Mouse (Mus musculus) heart, embryonic 16.5 days (tissue): ENCODE measurements around the gene Scgb3a1. TPM values are rescaled to one million over a fixed set of nuclear protein-coding genes. Genes with fewer than 3 reads are reported as not detected.
A peak's percentile ranks its signal among the peaks of the same experiment; 100 is the strongest.

Source experiments
- ATAC-seq: fragments of 200-750 bp; cut with Nextera tagmentation; replicated peaks from 2 replicates; pipeline ENCODE4 v1.8.0; 2017; ENCODE audit warnings: moderate number of reproducible peaks; ENCODE audit not compliant: insufficient read depth, low FRiP score; ENCODE audit errors: extremely low read depth
- H3K27ac ChIP-seq: fragments of 300-500 bp; sonication (generic); 2 replicates; pipeline ENCODE4 v1.5.1; 2014; ENCODE audit warnings: mild to moderate bottlenecking, low read length, control low read depth, moderate library complexity
- H3K27me3 ChIP-seq: fragments of 300-500 bp; sonication (generic); 2 replicates; pipeline ENCODE4 v1.6.1; 2014; ENCODE audit warnings: low read length, mixed read lengths; ENCODE audit not compliant: control insufficient read depth, insufficient read depth
- H3K36me3 ChIP-seq: fragments of 300-500 bp; sonication (generic); 2 replicates; pipeline ENCODE4 v1.6.1; 2014; ENCODE audit not compliant: control insufficient read depth, insufficient read depth
- H3K4me1 ChIP-seq: fragments of 300-500 bp; sonication (generic); 2 replicates; pipeline ENCODE4 v1.6.1; 2014; ENCODE audit warnings: low read length, mixed read lengths; ENCODE audit not compliant: control insufficient read depth, insufficient read depth
- H3K4me2 ChIP-seq: fragments of 300-500 bp; sonication (generic); 2 replicates; pipeline ENCODE4 v1.6.1; 2014; ENCODE audit warnings: low read depth, mild to moderate bottlenecking, control low read depth, low read length
- H3K4me3 ChIP-seq: fragments of 300-500 bp; sonication (generic); 2 replicates; pipeline ENCODE4 v1.5.1; 2014; ENCODE audit warnings: mild to moderate bottlenecking, control low read depth, low read length
- H3K9ac ChIP-seq: fragments of 300-500 bp; sonication (generic); 2 replicates; pipeline ENCODE4 v1.6.1; 2014; ENCODE audit warnings: low read length, control low read depth
- H3K9me3 ChIP-seq: fragments of 300-500 bp; sonication (generic); replicated peaks from 2 replicates; pipeline ENCODE4 v1.6.1; 2016; ENCODE audit warnings: low read length; ENCODE audit not compliant: control insufficient read depth
- WGBS: fragments of 180-500 bp; shearing (Covaris S2); extraction: QIAGEN DNeasy Blood & Tissue Kit; methylation state at CpG from one replicate; pipeline ENCODE4 v1.1.7; 2014; 5-methylcytosine and 5-hydroxymethylcytosine counted together
- polyA plus RNA-seq: library from polyadenylated mRNA; unstranded; fragments of >200 nt; fragmentation: Nextera tagmentation; extraction: Ambion mirVana; gene quantifications from 2 replicates; pipeline ENCODE4 v1.2.1, GENCODE M21; 2015

Scgb3a1 gene
- polyA plus RNA-seq, 1 experiment from 2014 or later, result 5.3 TPM

- Histone ChIP-seq H3K27me3 (no peaks in the 10 kb centered on the region), H3K4me2 (no peak overlapping the region), H3K4me3 (no peak overlapping the region), H3K27ac (no peak overlapping the region), H3K4me1 (no peaks in the 10 kb centered on the region), H3K36me3 (peaks cover 46% of the 10 kb centered on the region), H3K9ac (no peak overlapping the region), H3K9me3 (no peaks in the 10 kb centered on the region)
- 75% methylated on average over 3 of the region's 3 CpGs for WGBS
- no peak for ATAC-seq
Observed at GRCm38 (mm10) chr11:49673433-49673832, 10.0 kb downstream of the Scgb3a1 start.

GRCm38 (mm10) chr11:49684237-49684973, 21.0 kb downstream of the Scgb3a1 start:
- Histone ChIP-seq H3K36me3 (peaks cover 48% of the 10 kb centered on the region), H3K27ac (peak overlapping the region; percentile 88), H3K4me3 (no peak overlapping the region), H3K4me2 (peak overlapping the region; percentile 40; the same call in 1 of the 2 replicates), H3K9ac (0 out of 2 replicates have a peak overlapping the region, but pooled peaks have one; percentile 21), H3K4me1 (peaks cover 8% of the 10 kb centered on the region; the same call in 1 of the 2 replicates), H3K27me3 (no peaks in the 10 kb centered on the region), H3K9me3 (no peaks in the 10 kb centered on the region)
- ATAC-seq, result peak; percentile 87
- 55% methylated on average over 12 of the region's 12 CpGs for WGBS

DNA sequence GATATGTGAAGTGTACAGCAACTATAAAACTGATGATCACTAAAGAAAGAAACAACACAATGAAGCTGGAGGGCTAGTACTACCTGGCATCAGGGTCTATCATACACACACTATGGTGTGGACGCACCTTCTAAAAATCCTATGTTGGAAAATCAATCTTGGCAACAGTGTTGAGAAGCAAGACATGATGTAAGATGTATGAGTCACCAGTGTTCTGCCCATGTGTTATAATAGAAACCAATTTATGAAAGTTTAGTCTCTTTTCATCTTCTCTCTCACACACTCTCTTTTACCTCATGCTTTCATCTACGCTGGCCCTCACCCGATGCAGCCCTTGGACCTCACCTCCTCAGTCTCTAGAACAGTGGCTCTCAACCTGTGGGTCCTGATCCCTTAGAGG, 31.6 kb downstream of the Scgb3a1 start:
- no peak overlapping the region for H3K27ac ChIP-seq
- WGBS, result 89% methylated on average over 3 of the region's 3 CpGs
- H3K36me3 ChIP-seq, result peaks cover 25% of the 10 kb centered on the region
- H3K9me3 ChIP-seq, result no peaks in the 10 kb centered on the region
- no peaks in the 10 kb centered on the region for H3K27me3 ChIP-seq
- peaks cover 5% of the 10 kb centered on the region; the same call in 1 of the 2 replicates for H3K4me1 ChIP-seq
- no peak overlapping the region for H3K4me3 ChIP-seq
- H3K4me2 ChIP-seq, result no peak overlapping the region
- no peak overlapping the region for H3K9ac ChIP-seq
- ATAC-seq, result no peak

- Histone ChIP-seq H3K4me1 (peaks cover 5% of the 10 kb centered on the region; the same call in 1 of the 2 replicates), H3K27ac (no peak overlapping the region), H3K9me3 (no peaks in the 10 kb centered on the region), H3K4me3 (no peak overlapping the region), H3K4me2 (no peak overlapping the region), H3K36me3 (peaks cover 23% of the 10 kb centered on the region), H3K27me3 (no peaks in the 10 kb centered on the region), H3K9ac (no peak overlapping the region)
- ATAC-seq, result no peak
- WGBS, result 85% methylated on average over 2 of the region's 2 CpGs
Observed at GRCm38 (mm10) chr11:49695695-49696094, 32.3 kb downstream of the Scgb3a1 start.

DNA sequence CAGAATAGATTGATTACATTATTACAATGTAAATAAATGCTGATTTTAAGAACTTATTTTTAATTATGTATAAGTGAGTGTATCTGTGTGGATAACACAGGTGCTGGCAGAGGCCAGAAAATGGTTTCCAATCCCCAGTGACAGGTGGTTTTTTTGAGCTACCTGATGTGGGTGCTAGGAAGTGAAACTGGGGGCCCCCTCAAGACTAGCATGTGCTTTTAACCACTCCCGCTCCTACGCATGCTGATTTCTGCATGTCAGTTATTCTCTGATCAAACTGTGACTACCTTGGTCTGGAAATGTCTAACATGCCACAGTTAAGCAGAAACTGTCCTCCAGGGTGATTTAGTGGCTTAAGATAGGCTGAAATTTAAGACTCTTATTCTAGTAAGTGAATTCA, 33.1 kb downstream of the Scgb3a1 start:
- Histone ChIP-seq H3K27me3 (no peaks in the 10 kb centered on the region), H3K4me2 (no peak overlapping the region), H3K27ac (no peak overlapping the region), H3K4me1 (peaks cover 5% of the 10 kb centered on the region; the same call in 1 of the 2 replicates), H3K36me3 (peaks cover 25% of the 10 kb centered on the region), H3K9ac (no peak overlapping the region), H3K9me3 (no peaks in the 10 kb centered on the region), H3K4me3 (no peak overlapping the region)
- ATAC-seq, result no peak
- 77% methylated on average over 2 of the region's 2 CpGs for WGBS

DNA sequence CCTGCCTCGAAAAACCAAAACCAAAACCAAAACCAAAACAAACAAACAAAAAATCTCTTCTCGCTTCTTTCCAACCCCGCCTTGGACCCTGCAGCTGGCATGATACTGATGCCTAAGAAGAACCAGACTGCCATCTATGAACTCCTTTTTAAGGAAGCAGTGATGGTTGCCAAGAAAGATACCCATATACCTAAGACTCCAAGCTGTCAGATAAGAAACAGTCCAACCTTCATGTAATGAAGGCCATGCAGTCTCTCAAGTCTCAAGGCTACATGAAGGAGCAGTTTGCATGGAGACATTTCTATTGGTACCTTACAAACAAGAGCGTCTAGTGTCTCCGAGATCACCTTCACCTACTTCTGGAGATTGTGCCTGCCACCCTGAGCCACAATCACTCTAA, 34.4 kb downstream of the Scgb3a1 start:
- H3K4me1 ChIP-seq, result peaks cover 5% of the 10 kb centered on the region; the same call in 1 of the 2 replicates
- no peak overlapping the region for H3K9ac ChIP-seq
- H3K4me2 ChIP-seq, result no peak overlapping the region
- no peaks in the 10 kb centered on the region for H3K9me3 ChIP-seq
- peaks cover 31% of the 10 kb centered on the region for H3K36me3 ChIP-seq
- no peaks in the 10 kb centered on the region for H3K27me3 ChIP-seq
- H3K4me3 ChIP-seq, result no peak overlapping the region
- WGBS, result 89% methylated on average over 5 of the region's 5 CpGs
- no peak overlapping the region for H3K27ac ChIP-seq
- no peak for ATAC-seq

- Histone ChIP-seq H3K4me1 (peaks cover 5% of the 10 kb centered on the region; the same call in 1 of the 2 replicates), H3K4me3 (no peak overlapping the region), H3K9ac (no peak overlapping the region), H3K4me2 (no peak overlapping the region), H3K9me3 (no peaks in the 10 kb centered on the region), H3K27ac (no peak overlapping the region), H3K27me3 (no peaks in the 10 kb centered on the region), H3K36me3 (peaks cover 28% of the 10 kb centered on the region)
- 87% methylated on average over 1 of the region's 1 CpGs for WGBS
- ATAC-seq, result no peak
Observed at GRCm38 (mm10) chr11:49699079-49699478, 35.7 kb downstream of the Scgb3a1 start.

DNA sequence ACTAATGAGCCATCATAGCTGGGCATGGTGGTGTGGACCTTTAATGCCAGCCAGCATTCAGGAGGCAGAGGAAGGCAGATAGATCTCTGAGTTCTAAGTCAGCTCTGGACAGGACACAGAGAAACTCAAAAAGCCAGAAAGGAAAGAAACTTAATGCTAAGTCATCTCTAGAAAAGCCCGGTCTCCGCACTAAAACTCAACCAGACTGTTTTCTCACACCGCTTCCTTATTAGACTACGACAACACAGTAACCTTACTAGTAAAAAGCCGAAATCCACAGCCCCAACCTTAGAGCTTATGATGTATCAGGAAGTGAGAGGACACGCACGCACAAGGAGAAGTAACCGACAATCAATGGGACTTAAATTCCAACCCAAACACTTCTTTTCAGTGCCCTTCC, 38.6 kb downstream of the Scgb3a1 start:
- H3K36me3 ChIP-seq, result peaks cover 39% of the 10 kb centered on the region
- 97% methylated on average over 8 of the region's 8 CpGs for WGBS

GRCm38 (mm10) chr11:49704804-49705203, 41.4 kb downstream of the Scgb3a1 start:
- H3K36me3 ChIP-seq, result peaks cover 26% of the 10 kb centered on the region
- WGBS, result 58% methylated on average over 8 of the region's 8 CpGs
- H3K9me3 ChIP-seq, result no peaks in the 10 kb centered on the region
- H3K4me1 ChIP-seq, result peaks cover 14% of the 10 kb centered on the region
- H3K4me3 ChIP-seq, result no peak overlapping the region
- H3K9ac ChIP-seq, result no peak overlapping the region
- H3K27ac ChIP-seq, result no peak overlapping the region
- no peak overlapping the region for H3K4me2 ChIP-seq
- no peak for ATAC-seq
- no peaks in the 10 kb centered on the region for H3K27me3 ChIP-seq

More for the DNA sequence above, 38.6 kb downstream of the Scgb3a1 start:
- Histone ChIP-seq H3K9ac (no peak overlapping the region), H3K4me1 (peaks cover 3% of the 10 kb centered on the region), H3K27ac (no peak overlapping the region), H3K27me3 (no peaks in the 10 kb centered on the region), H3K4me2 (no peak overlapping the region), H3K4me3 (no peak overlapping the region), H3K9me3 (no peaks in the 10 kb centered on the region)
- ATAC-seq, result no peak
